Mouse (Mus musculus): ENCODE results near the gene Nacc2.

Gene Nacc2

GRCm38 (mm10) chr2:26123079-26123648, at the start of gene Nacc2:
Gene Nacc2 (minus strand): TSS chr2:26123220.
- DNase-seq = no peak

- no peak for DNase-seq
Measured at GRCm38 (mm10) chr2:26172166-26172565, 49.1 kb upstream of the Nacc2 start.

- no peak for DNase-seq
Measured at GRCm38 (mm10) chr2:26170376-26170775, 47.4 kb upstream of the Nacc2 start.

GRCm38 (mm10) chr2:26168843-26169579, 46.0 kb upstream of the Nacc2 start:
- no peak for DNase-seq

DNA sequence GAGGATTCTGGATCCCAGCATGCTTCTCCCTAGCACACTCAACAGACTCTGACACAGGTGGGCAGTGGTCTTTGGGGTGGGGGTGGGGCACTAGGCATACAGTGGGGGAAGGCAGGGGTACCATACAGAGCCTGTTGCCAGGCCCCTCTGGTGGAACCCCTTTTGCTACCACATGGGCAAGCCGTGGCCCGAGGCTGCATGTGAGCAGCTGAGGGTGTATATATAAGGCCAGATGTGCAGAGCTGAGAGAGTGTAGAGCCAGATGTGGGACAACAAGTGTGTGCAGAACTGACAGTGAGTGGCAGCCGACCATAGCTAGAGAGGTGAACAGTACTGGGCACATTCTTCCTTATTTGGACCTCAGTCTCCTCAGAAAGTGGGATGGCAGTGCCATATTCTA, 43.9 kb upstream of the Nacc2 start:
- no peak for DNase-seq

DNA sequence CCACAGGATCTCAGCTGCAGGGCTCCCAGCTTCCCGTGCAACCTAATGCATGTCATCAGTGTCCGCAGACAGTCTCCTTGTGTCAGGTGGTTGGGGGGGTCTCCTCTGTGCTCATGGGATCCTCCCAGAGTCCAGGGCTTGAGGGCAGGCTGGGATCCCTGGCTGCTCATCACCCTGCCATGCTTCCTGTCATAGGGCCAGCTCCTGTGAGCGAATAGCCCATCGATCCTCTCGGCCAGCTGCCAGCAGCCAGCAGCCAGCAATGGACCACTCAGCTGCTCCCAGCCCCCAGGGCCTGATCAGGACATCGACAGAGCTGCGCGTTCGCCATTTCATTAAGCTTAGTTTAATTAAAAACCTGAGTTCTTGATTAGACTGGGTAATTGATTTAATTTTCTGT, 35.0 kb upstream of the Nacc2 start:
- no peak for DNase-seq

- no peak for DNase-seq
Measured at GRCm38 (mm10) chr2:26156191-26156977, 33.4 kb upstream of the Nacc2 start.

DNA sequence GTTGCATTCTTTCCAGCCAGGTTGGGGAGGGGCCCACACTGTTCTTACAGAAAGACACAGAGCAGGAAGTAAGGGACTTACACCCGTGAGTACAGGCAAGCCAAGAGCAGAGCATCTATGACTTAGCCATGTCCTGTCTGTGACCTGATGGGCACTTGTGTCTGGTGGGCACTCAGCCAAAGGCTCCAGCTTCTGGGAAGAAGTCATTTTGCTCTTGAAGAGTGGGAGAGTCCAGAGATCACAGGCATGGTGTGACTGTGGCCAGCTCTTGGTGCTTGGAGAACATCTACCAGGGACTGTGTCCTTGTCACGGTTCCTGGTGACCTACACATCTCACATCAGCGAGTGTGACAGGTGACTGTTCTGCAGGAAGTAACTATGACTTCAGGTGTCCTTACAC, 32.7 kb upstream of the Nacc2 start:
- no peak for DNase-seq

DNA sequence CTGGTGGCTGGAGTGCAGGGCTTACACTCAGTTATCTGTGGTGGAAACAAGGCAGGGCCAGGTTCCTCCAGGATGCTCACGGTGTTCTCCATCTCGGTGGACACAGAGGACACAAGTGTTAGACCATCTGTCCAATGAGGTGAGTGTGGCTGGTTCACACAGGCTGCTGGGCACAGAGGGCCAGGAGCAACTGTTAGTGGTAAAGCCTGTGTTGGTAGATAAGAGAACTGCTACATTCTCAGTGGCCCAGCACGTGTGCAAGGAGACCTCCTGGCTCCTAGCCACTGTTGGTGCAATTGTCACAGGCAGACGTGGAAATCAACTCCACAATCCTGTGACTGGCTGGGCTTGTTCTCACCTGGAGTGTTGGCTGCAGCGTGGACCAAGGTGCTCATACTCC, 31.6 kb upstream of the Nacc2 start:
- no peak for DNase-seq

GRCm38 (mm10) chr2:26153909-26154340, 30.9 kb upstream of the Nacc2 start:
- DNase-seq = peak; percentile 17

DNA sequence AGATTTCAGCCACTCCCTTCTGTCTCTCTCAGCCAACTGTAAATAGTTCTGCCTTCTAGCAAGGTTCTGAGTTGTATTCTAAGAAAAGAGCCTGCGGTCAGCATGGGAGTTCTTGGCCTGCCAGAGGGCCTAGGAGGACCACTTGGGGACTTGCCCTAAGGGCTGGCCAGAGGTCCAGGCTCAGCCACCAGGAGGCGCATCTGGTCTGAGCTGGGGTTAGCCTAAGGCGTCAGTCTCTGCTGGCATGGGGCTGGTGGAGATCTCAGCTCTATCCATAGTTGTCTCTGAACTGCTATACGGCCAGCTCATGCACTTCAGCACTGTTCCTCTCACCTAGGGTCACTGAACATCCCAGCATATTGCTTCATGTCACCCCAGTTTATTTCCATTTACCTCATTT, 30.3 kb upstream of the Nacc2 start:
- DNase-seq = no peak

DNA sequence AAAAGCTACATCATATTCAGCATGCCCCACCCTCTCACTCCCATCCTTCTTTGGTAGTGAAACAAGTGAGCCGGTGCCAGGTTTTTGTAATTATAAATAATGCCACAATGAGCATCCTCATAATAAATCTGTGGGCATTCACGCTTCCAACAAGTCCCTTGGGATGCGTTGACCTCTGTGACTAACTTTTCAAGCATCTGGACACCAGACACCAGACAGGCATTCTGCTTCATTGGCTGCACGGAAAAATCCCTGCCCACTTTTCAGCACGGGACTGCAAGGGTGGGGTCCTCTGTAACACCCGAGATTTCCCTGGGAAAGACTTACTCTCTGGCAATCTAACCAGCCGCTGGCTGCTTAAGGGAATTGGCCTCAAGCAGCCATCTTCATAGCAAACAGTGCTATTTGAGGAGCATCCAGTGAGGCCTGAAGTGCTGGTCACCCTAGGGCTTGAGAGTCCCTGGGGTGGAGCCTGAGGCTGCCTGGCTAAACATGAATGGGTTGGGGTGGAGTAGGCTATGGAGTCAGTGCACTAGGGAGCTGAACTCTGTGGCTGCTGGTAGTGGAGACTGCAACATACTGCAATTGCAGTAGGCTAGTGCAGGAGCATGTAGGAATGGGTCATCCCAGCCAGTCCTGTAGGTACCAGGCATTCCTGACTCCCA, 24.8 kb upstream of the Nacc2 start:
- DNase-seq = no peak

DNA sequence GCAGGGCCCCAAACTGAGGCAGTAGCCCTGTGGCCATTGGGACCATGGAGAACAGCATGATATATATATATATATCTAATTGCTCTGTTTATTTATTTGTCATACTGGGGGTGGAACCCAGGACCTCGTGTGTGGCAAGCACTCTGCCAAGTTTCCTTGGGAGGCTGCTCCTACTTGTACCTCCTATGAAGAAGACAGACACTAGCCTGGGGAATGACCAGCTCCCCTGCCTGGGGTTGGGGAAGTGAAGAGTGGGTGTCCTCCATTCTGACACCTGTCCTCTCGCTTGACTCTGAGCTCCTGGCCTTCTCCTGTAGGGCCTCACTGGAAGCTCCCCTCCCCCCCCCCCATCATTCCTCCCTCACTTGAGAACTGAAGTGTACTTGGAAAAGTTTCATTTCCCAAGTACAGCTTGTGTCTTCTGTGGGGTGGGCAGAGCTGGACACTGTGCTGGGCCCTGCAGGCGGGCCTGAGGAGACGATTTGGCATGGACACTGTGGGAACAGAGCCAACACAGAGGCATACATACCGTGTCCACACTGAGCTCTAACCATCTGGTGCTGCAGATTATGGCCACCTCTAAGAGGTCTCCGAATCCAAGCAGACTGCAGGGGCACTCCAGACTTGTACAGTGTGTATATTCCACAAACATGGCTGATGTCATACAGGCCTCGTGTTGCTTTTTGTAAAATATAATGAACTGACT, 23.5 kb upstream of the Nacc2 start:
- DNase-seq = no peak

DNA sequence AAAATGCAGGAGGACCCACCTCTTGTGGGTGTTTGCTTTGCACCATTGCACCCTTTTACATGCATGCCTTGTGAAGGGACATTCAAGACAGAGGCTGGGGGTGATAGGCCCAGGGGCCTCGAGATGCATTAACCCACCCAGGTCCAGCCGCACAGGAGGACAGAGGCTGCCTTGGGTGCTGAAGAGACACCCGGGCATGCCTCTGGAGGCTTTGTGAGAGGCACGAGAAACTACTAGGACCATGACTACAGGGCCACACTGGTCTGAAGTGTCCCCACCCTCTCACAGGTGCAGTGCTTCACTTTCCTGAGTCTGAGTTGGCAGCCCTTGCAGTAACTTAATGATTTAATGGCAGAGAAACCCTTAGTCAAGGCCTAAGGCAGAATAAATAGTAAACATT, 22.1 kb upstream of the Nacc2 start:
- no peak for DNase-seq

DNA sequence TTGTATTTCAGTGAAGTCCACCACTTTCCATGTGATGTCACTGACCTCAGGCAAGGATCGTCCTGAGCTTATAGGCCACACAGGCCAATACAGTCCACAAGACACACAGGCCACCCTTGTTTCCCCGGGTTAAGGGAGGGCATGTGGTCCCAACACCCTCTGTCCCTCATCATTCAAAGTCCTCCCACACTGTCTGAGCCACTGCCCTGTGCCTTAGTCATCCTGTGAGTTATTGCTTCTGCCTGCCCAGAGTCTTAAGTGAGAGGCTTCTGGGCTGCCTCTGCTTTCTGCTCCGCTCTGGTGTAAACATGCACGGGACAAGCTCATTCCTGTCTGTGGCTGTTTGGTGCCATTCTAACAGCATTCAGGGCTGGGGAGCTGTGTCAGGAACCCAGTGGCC, 21.3 kb upstream of the Nacc2 start:
- DNase-seq = no peak

DNA sequence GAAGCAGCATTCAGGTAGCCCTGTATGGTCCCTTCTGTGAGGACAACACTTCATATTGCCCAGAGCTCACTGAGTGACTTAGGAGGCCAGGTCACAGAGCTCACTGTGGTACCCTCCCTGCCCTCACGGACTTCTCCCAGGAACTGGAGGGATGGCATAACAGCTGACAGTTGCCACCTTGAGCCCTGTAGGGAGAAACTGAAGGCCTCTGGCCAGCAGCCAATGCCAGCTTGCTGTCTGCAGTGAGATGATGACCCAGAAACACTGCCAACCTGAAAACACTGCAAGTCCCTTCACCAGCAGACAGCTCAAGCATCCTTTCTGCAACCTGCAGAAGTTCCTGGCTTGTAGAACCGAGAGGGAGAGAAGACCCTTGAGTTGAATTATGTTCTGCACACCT, 20.5 kb upstream of the Nacc2 start:
- no peak for DNase-seq

- DNase-seq = no peak
Measured at GRCm38 (mm10) chr2:26142986-26143385, 20.0 kb upstream of the Nacc2 start.

DNA sequence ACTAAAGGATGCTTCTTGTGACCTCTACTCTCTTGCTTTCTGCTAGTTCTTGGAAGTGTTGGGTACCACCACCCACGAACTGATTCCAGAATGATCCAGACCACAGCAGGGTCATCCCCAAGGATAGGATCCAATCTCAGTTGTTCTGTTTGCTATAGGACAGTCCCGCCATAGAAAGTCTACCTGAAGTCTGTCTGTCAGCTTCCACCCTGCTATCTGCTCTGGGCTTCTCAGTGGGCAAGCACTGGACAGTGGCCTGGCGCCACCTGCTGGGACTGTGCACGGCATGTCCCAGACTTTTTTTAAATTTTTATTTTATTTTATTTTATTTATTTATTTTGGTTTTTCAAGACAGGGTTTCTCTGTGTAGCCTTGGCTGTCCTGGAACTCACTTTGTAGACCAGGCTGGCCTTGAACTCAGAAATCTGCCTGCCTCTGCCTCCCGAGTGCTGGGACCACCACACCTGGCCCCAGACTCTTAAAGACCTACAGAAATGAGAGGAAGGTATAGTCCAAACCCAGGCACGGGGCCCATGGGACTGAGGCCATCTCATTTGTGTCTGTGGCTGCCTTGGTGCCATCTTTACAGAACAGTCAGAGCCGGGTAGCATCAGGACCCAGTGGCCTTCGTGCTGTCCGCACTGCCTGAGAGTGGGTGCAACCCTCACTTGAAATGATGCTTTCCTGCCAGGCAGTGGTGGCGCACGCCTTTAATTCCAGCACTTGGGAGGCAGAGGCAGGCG, 19.0 kb upstream of the Nacc2 start:
- DNase-seq = peak; percentile 56

GRCm38 (mm10) chr2:26140903-26141302, 17.9 kb upstream of the Nacc2 start:
- no peak for DNase-seq

DNA sequence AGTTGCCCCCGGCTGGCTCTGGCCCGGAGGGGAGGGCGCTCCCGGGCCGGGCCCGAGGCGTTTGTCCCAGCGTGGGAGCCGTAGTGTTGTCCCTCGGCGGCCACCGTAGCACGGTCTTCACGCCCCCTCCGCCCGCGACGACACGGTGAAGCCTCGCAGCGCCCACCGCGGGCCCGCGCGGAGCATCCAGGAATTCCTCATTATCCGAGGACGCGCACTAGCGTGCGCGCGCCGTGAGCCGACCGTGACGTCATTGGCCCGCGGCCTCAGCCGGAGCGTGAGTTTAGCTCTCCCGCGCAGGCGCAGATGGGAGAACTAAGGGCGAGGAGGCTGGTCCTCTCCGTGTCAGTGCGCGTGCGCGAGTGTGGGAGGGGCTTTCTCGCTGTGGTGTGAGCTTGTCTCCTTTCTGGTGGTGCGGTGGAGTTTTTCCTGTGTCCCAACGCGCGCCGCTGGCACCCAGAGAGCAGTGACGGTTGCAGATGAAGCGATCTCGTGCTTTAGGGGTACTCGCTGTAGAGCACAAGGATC, 17.3 kb upstream of the Nacc2 start:
- peak; percentile 100 for DNase-seq

GRCm38 (mm10) chr2:26139545-26140206, 16.7 kb upstream of the Nacc2 start:
- DNase-seq = no peak

Measured in right cerebral cortex, postnatal 25 days (tissue).